ENCODE assay signal across 22 mouse cellular contexts in the genomic region with DNA sequence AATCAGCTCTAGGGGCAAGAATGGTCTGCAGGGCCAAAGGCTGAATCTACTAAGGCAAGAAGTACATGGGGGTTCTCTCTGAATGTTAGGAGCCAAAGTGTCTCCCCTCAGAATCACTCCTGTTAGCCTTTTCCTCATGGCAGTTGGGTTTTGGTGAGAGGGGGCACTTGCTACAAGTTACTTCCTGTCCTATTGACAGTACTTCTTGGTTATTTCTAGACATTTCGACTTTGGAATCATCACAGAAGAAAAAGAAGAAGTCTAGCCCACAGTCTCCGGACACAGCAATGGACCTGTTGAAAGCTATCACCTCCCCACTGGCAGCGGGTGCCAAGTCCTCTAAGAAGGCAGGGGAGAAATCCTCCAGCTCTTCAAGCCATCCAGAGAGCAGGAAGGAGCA. TPM values are rescaled to one million over a fixed set of nuclear protein-coding genes. Genes with fewer than 3 reads are reported as not detected.
DNase-seq lines count a peak whose midpoint lies in the region; ATAC-seq and TF ChIP-seq lines count a peak whose summit lies in the region.
"Had no signal": no experiment of that assay in that cellular context is flagged by ENCODE, and none has a peak within 500 bp of the region (broad histone marks: within the 10 kb centered on the region; RNA-seq: fewer than 3 reads in every experiment).

No protein-coding gene starts in this region.

- no peaks in the 10 kb centered on the region for H3K4me1 ChIP-seq in midbrain, embryonic 11.5 days (ENCODE audit: control insufficient read depth, insufficient read depth, low read length)
- H3K4me1 ChIP-seq in midbrain, embryonic 15.5 days: peaks cover 2% of the 10 kb centered on the region; the same call in 1 of the 2 replicates
- H3K4me1 ChIP-seq in stomach, postnatal 0 days (replicated peaks; ENCODE audit: control insufficient read depth, insufficient read depth): no peaks in the 10 kb centered on the region
- H3K4me1 ChIP-seq: embryonic facial prominence, embryonic 13.5 days; embryonic facial prominence, embryonic 15.5 days; forebrain, embryonic 10.5 days; forebrain, embryonic 12.5 days had no signal

- no peak overlapping the region for H3K4me3 ChIP-seq in midbrain, embryonic 11.5 days (ENCODE audit: low read depth, low read length)
- no peak overlapping the region for H3K4me3 ChIP-seq in midbrain, embryonic 15.5 days
- no peak overlapping the region for H3K4me3 ChIP-seq in stomach, postnatal 0 days (ENCODE audit: low read depth, low read length)
- H3K4me3 ChIP-seq: embryonic facial prominence, embryonic 13.5 days; embryonic facial prominence, embryonic 15.5 days; erythroblast, embryonic 14.5 days; forebrain, embryonic 10.5 days; forebrain, embryonic 12.5 days had no signal

- H3K9ac ChIP-seq in midbrain, embryonic 11.5 days (ENCODE audit: low read length): no peak overlapping the region
- no peak overlapping the region for H3K9ac ChIP-seq in midbrain, embryonic 15.5 days
- no peak overlapping the region for H3K9ac ChIP-seq in stomach, postnatal 0 days (ENCODE audit: low read length)
- H3K9ac ChIP-seq: embryonic facial prominence, embryonic 13.5 days; embryonic facial prominence, embryonic 15.5 days; forebrain, embryonic 12.5 days had no signal

- H3K27ac ChIP-seq in midbrain, embryonic 11.5 days (ENCODE audit: low read depth, low read length): no peak overlapping the region
- H3K27ac ChIP-seq in midbrain, embryonic 15.5 days: no peak overlapping the region
- H3K27ac ChIP-seq in stomach, postnatal 0 days (replicated peaks): no peak overlapping the region
- H3K27ac ChIP-seq: embryonic facial prominence, embryonic 13.5 days; embryonic facial prominence, embryonic 15.5 days; forebrain, embryonic 10.5 days; forebrain, embryonic 12.5 days had no signal

- no peak for TF ChIP-seq EP300 in stomach, postnatal 0 days (optimal IDR thresholded peaks at IDR 0.05)

- no peak for ATAC-seq in midbrain, embryonic 11.5 days (ENCODE audit: low FRiP score)
- no peak for ATAC-seq in midbrain, embryonic 15.5 days (replicated peaks)
- 0 out of 2 replicates have a peak, but pooled peaks have one; percentile 27 for ATAC-seq in megakaryocyte, adult 5-6 weeks (ENCODE audit: poor library complexity, severe bottlenecking)
- ATAC-seq in stomach, postnatal 0 days (ENCODE audit: low FRiP score, low TSS enrichment): no peak
- ATAC-seq: forebrain, embryonic 14.5 days; forebrain, embryonic 16.5 days had no signal

- H3K9me3 ChIP-seq in midbrain, embryonic 11.5 days (ENCODE audit: control insufficient read depth, low read length): no peaks in the 10 kb centered on the region
- H3K9me3 ChIP-seq in midbrain, embryonic 15.5 days: no peaks in the 10 kb centered on the region
- no peaks in the 10 kb centered on the region for H3K9me3 ChIP-seq in stomach, postnatal 0 days (ENCODE audit: control insufficient read depth, low read length)
- H3K9me3 ChIP-seq: embryonic facial prominence, embryonic 13.5 days; embryonic facial prominence, embryonic 15.5 days; forebrain, embryonic 10.5 days; forebrain, embryonic 12.5 days had no signal

- no peaks in the 10 kb centered on the region for H3K27me3 ChIP-seq in midbrain, embryonic 11.5 days (ENCODE audit: control insufficient read depth, insufficient read depth, low read length)
- no peaks in the 10 kb centered on the region for H3K27me3 ChIP-seq in midbrain, embryonic 15.5 days (replicated peaks)
- no peaks in the 10 kb centered on the region for H3K27me3 ChIP-seq in stomach, postnatal 0 days (ENCODE audit: control insufficient read depth, insufficient read depth, low read length)
- H3K27me3 ChIP-seq: embryonic facial prominence, embryonic 13.5 days; embryonic facial prominence, embryonic 15.5 days; forebrain, embryonic 12.5 days had no signal

- DNase-seq in midbrain, embryonic 11.5 days (ENCODE audit: low spot score, missing footprints): peak; percentile 6
- no peak for DNase-seq in stomach, postnatal 0 days (ENCODE audit: low spot score)
- no peak for DNase-seq in lung, postnatal 14 days
- DNase-seq: adrenal gland, adult 2 months; adrenal gland, postnatal 10 days; adrenal gland, postnatal 25 days; cerebellum, adult 11 months; cerebellum, adult 18-20 months; cerebellum, adult 8-10 months; cerebellum, adult 9-11 months; cerebellum, postnatal 14 days; cerebellum, postnatal 36 days; embryo, embryonic 11 days had no signal

- WGBS in midbrain, embryonic 11.5 days: 93% methylated on average over 3 of the region's 3 CpGs
- 88% methylated on average over 3 of the region's 3 CpGs for WGBS in midbrain, embryonic 15.5 days
- 92% methylated on average over 3 of the region's 3 CpGs for WGBS in stomach, postnatal 0 days

- peaks cover 30% of the 10 kb centered on the region for H3K36me3 ChIP-seq in midbrain, embryonic 11.5 days (ENCODE audit: control insufficient read depth, insufficient read depth, low read length)
- H3K36me3 ChIP-seq in midbrain, embryonic 15.5 days (replicated peaks): peaks cover 30% of the 10 kb centered on the region
- peaks cover 10% of the 10 kb centered on the region for H3K36me3 ChIP-seq in stomach, postnatal 0 days (ENCODE audit: control insufficient read depth, insufficient read depth, low read length)

- H3K4me2 ChIP-seq in midbrain, embryonic 11.5 days: no peak overlapping the region
- no peak overlapping the region for H3K4me2 ChIP-seq in midbrain, embryonic 15.5 days
- no peak overlapping the region for H3K4me2 ChIP-seq in stomach, postnatal 0 days (replicated peaks; ENCODE audit: low read depth)
- H3K4me2 ChIP-seq: embryonic facial prominence, embryonic 13.5 days; embryonic facial prominence, embryonic 15.5 days; forebrain, embryonic 12.5 days had no signal

- no peak for TF ChIP-seq CTCF in stomach, postnatal 0 days (IDR thresholded peaks at IDR 0.05; ENCODE audit: low read depth)

RNA-seq across cellular contexts. Expression of a gene that starts 7.3 kb away (rescaled TPM):
- 45.3 and 52.6 TPM in 2 replicates for polyA plus RNA-seq in midbrain, embryonic 11.5 days (2014; fragmentation: Nextera tagmentation; extraction: Ambion mirVana)
- 41.5 and 44.4 TPM in 2 replicates for polyA plus RNA-seq in midbrain, embryonic 15.5 days (2015; fragmentation: Nextera tagmentation; extraction: Ambion mirVana)
- total RNA-seq in megakaryocyte, adult 5-6 weeks (2015): 24.4 and 28.4 TPM in 2 replicates
- total RNA-seq in megakaryocyte, adult 5-6 weeks (2017): 77.8 and 95.8 TPM in 2 replicates
- polyA plus RNA-seq in stomach, postnatal 0 days (2015; fragmentation: Nextera tagmentation; extraction: Ambion mirVana): 9.9 and 11.4 TPM in 2 replicates

RNA-seq across cellular contexts. Expression of a gene that starts 33.1 kb away (rescaled TPM):
- polyA plus RNA-seq in midbrain, embryonic 11.5 days (2014; fragmentation: Nextera tagmentation; extraction: Ambion mirVana): 23.8 and 24.2 TPM in 2 replicates
- 32.0 and 34.3 TPM in 2 replicates for polyA plus RNA-seq in midbrain, embryonic 15.5 days (2015; fragmentation: Nextera tagmentation; extraction: Ambion mirVana)
- 53.1 and 60.1 TPM in 2 replicates for total RNA-seq in megakaryocyte, adult 5-6 weeks (2015)
- 46.6 and 60.7 TPM in 2 replicates for total RNA-seq in megakaryocyte, adult 5-6 weeks (2017)
- polyA plus RNA-seq in stomach, postnatal 0 days (2015; fragmentation: Nextera tagmentation; extraction: Ambion mirVana): 39.2 and 45.6 TPM in 2 replicates
